Mouse (Mus musculus): ENCODE results near the gene Mdc1. TPM values are rescaled to one million over a fixed set of nuclear protein-coding genes. Genes with fewer than 3 reads are reported as not detected.
"Not testable (repeated sequence)": the region's sequence is repeated elsewhere in the genome, so short reads cannot be mapped to it uniquely, and the experiment has no call there.

Mdc1 gene
- total RNA-seq, 2 experiments from 2014 or later: 12.5 to 19.1 TPM

DNA sequence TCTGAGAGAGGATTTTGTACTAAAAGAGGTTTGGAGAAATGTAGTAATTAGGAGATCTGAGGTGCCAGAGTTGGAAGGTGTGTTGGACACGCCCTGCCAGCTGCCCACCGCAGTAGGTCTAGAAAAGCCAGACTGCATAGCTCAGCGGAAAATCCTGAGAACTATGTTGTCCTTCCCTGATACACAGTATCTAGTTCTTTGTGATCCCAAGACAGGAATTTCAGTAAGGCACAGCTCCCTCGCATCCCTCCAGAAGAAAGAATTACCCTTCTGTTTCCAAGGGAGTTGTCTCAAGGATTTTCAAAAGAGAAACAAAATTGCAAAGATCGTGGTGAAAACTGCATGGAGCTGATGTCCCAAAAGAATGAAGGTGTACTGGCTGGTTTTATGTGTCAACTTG is 2.7 kb upstream of the Mdc1 start:
- intact Hi-C loops (cut with DNase I): no loop called here
- DNase-seq (ENCODE audit: extremely low spot score in 1 of 2, low spot score in 2 of 2): no peak

DNA sequence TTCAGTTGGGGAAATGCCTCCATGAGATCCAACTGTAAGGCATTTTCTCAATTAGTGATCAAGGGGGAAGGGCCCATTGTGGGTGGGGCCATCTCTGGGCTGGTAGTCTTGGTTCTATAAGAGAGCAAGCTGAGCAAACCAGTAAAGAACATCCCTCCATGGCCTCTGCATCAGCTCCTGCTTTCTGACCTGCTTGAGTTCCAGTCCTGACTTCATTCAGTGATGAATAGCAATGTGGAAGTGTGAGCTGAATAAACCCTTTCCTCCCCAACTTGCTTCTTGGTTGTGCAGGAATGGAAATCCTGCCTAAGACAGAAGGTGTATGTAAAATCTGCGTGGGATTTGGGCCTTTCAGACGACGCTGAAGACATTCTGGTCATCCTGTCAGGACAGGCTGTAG is 2.3 kb upstream of the Mdc1 start:
- DNase-seq (ENCODE audit: extremely low spot score in 1 of 2, low spot score in 2 of 2); intact Hi-C loops (cut with DNase I): not testable (repeated sequence)

DNA sequence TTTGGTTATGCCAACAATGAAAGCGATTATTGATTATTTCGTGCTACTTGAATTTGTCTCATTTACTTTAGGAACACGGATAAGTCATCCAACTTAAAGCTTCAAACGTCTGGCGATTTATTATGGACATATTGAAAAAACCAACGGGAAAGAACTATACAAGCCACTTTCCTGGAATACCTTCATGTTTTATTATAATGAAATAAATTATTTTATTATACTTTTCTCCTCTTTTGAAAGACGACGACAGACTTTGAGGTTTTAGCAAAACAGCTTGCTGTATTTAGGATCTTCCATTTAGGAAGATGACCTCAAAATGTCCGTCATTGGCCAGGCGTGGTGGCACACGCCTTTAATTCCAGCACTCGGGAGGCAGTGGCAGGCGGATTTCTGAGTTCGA is 754 bp upstream of the Mdc1 start:
- DNase-seq (ENCODE audit: extremely low spot score in 1 of 2, low spot score in 2 of 2): no peak
- intact Hi-C loops (cut with DNase I): no loop called here

DNA sequence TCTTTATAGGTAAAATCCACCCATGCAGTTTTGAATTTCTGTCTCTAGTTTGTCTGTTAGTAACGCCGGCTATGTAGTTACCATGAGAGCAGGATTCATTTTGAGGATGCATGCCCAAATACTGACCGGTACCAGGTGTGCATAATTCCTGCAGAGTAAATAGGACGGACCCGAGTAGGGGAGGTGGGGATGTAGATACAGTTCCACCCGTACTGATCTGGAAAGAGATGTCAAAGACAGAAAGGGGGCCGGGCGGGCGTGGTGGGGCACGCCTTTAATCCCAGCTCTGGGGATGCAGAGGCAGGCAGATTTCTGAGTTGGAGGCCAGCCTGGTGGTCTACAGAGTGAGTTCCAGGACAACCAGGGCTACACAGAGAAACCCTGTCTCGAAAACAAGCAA is 691 bp downstream of the Mdc1 start:
- DNase-seq (ENCODE audit: extremely low spot score in 1 of 2, low spot score in 2 of 2): no peak
- intact Hi-C loops (cut with DNase I): no loop called here

DNA sequence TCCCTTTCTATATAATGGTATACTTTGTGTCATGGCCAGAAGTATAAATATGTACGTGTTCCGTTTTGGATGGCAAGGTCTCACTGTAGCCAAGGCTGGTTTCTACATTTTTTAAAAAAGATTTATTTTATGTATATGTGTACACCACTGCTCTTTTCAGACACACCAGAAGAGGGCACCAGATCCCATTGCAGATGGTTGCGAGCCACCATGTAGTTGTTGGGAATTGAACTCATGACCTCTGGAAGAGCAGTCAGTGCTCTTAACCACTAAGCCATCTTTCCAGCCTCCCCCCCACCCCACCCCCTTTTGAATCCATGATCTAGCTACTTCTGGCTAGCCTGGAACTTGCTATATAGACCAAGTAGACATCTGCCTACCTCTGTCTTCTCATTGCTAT is 2.2 kb downstream of the Mdc1 start:
- no peak for DNase-seq (ENCODE audit: extremely low spot score in 1 of 2, low spot score in 2 of 2)
- intact Hi-C loops (cut with DNase I): no loop called here

DNA sequence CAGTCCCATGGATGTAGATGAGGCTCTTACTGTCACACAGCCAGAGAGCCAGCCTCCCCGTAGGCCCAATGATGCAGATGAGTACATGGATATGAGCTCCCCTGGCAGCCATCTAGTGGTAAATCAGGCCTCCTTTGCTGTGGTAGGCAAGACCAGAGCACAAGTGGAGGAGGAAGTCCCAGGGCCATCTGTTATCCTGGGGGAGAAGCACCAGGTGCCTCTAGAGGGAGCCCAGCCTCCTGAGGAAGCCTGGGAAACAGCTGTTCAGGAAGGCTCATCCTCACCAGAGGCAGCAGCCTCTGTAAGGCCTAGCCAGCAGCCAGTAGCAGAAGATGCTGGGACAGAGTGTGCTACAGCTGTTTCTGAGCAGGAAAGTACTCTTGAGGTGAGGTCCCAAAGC is 6.8 kb downstream of the Mdc1 start:
- intact Hi-C loops (cut with DNase I): no loop called here

DNA sequence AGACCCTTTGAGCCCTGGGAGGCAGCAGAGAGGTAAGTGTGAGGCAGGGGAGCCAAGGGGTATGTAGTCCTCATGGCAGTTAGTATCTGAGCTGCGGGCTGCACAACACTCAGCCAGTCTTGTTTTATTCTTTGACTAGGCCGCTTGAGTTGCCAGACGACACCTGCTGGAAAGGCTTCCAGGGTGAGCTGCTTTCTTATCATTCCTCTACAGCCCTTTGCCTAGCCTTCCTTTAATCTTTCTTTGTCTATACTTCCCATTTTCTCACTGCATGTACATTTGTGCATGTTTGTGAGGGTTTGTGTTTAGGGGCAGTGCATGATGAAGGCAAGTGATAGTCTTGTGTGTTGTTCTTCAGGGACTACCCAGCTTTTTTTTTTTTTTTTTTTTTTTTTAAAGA is 9.7 kb downstream of the Mdc1 start:
- intact Hi-C loops (cut with DNase I): no loop called here
- no peak for DNase-seq (ENCODE audit: extremely low spot score in 1 of 2, low spot score in 2 of 2)

More for the DNA sequence above, 6.8 kb downstream of the Mdc1 start:
- no peak for DNase-seq (ENCODE audit: extremely low spot score in 1 of 2, low spot score in 2 of 2)

DNA sequence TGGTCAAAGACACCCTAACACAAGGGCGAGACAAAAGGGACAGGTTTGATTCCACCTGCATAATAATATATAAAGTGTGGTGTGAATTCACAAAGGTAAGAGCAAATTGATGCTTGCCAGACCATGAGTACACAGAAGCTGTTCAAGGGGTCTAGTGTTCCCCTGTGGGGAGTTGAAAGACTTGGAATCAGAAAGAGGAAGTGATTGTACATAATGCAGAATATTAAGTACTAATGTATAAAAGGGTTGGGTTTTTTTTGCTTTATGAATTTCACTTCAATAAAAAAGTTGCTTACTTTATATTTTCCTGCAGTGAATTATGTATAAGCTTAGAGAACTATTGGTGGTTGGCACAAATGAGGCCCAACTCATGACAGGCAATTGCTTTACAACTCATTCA is 18.1 kb downstream of the Mdc1 start:
- intact Hi-C loops (cut with DNase I): no loop called here

DNA sequence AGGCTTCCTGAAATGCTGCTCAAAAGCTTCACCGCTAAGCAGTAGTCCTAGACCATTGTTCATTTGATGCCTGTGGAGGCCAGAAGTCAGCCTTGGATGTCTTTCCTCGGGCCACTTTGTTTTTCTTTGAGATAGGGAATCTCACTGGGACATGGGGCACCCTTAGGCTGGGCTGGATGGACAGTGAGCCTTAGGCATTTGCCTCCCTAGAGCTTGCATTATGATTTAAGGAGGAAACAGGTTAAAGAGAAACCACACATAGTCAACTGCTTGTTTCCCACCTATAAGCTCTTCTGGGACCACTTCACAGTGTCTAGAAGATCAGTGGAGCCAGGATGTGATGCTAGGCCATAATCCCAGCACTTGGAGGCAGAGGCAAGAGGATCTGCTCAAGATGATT is 18.5 kb downstream of the Mdc1 start:
- DNase-seq (ENCODE audit: extremely low spot score in 1 of 2, low spot score in 2 of 2): no peak
- intact Hi-C loops (cut with DNase I): no loop called here

More for the DNA sequence above, 18.1 kb downstream of the Mdc1 start:
- no peak for DNase-seq (ENCODE audit: extremely low spot score in 1 of 2, low spot score in 2 of 2)

DNA sequence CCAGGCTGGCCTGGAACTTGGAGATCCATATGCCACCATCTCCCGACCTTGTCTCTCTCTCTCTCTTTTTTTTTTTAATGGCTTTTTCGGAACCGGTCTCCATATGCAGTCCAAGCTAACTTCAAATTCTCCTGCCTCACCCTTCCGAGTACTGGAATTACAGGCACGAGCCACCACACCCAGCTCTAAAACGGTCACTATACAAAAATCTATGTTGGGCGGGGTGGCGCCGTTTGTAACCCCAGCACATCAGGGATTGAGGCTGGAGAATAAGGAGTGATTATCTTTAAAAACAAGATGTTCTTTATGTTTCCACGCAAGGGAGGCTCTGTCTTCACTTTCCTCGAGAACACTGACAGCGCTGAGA is 19.5 kb downstream of the Mdc1 start:
- DNase-seq (ENCODE audit: extremely low spot score in 1 of 2, low spot score in 2 of 2): no peak
- intact Hi-C loops (cut with DNase I): no loop called here

DNA sequence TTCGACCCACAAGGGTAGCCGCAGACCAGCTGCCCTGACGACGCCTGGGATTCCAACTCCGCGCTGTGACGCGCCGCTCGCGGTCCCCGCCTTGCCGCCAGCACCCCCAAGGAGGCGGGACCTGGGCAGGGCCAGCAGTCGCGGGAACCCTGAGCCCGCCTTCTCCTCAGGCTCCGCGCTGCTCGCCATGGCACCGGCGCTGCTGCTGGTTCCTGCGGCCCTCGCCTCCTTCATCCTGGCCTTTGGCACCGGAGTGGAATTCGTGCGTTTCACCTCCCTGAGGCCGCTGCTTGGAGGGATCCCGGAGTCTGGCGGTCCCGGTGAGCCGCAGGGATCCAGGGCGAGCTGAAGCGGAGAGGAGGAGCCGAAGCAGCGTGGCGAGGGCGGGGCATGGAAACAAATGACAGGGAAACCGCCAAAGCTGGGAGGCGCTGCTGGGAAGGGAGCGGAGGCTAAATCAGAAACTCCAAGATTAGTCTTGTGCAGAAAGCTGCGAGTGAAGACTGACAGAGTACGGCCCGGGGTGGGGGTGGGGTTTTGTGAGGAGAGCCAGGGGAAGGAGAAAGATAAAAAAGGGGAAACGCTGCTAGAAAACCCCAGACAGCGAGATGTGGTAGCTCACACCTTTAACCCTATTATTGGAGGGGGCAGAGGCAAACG is 20.0 kb downstream of the Mdc1 start, which contains the start of gene Nrm:
Gene Nrm, plus strand, starts transcription at position 121 of the 660 bp plus-strand sequence.
- peak; percentile 86 to 95 for DNase-seq (ENCODE audit: extremely low spot score in 1 of 2, low spot score in 2 of 2)
- intact Hi-C loops (cut with DNase I): no loop called here

DNA sequence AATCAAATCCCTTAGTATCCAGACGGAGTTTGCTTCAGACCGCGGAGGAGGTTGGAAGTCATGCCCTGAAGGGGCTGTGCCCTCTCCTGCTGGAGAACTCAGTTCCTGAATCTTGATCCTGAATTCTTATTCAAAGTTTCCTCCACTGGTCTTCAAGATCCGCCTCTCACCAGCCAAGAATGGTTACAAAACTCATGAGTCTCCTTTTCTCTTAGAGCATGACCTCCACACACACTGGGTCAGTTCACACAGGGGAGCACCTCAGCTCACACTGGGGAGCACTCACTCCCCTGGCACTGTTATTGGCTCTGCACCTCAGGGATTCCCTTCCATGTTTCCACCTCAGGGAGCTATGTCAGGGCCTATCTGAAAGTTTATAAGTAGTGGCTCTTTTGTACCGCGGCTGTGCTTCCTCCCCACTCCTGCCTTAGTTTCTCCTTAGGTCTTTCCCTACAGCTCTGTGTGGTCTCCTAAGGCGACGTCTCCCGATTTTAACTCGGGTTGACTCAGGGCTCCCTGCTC is 23.6 kb downstream of the Mdc1 start:
- no peak for DNase-seq (ENCODE audit: extremely low spot score in 1 of 2, low spot score in 2 of 2)
- intact Hi-C loops (cut with DNase I): no loop called here

DNA sequence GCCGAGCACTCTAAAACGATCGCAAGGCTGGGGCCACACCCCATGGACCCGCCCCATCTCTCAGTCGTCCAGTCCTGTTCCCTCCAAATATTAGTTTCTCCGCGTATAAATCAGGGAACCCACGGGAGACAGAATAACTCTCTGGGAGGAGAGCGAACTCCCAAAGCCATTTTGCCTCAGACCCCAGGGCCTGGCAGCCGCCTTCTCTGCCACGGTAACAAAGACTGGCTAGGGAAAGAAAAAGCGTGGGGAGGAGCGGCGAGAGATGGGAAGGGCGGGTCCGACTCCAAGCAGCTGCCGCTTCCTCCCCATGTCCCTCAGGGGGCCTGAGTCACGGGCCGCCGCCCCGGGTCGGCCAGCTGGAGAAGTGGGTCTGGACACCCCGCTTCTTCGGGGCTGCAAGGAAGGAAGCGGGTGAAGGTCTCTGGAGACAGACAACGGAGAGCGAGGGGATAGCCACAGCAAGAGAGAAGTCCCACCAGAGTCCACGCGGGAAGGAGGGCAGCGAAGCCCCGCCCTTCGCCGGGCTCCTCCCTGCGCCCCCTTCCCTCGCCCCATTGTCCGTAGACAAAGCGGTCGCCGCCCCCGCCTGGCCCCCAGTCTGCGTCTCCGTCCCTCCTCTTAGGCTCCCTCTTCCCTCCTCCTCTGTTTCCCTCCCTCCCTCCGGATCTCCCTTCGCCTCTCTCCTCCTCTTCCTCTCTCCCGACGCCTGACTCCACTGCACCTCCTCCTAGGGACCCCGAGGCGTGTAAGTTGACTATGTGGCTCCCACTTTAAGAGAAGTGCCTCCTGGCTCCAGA is 24.4 kb downstream of the Mdc1 start, which contains the start of gene Ppp1r18:
Gene Ppp1r18, plus strand, starts transcription at position 113 of the 800 bp plus-strand sequence.
- intact Hi-C loops (cut with DNase I): no loop called here
- peak in 1 of 2 experiments; percentile 89 for DNase-seq (ENCODE audit: extremely low spot score in 1 of 2, low spot score in 2 of 2)

DNA sequence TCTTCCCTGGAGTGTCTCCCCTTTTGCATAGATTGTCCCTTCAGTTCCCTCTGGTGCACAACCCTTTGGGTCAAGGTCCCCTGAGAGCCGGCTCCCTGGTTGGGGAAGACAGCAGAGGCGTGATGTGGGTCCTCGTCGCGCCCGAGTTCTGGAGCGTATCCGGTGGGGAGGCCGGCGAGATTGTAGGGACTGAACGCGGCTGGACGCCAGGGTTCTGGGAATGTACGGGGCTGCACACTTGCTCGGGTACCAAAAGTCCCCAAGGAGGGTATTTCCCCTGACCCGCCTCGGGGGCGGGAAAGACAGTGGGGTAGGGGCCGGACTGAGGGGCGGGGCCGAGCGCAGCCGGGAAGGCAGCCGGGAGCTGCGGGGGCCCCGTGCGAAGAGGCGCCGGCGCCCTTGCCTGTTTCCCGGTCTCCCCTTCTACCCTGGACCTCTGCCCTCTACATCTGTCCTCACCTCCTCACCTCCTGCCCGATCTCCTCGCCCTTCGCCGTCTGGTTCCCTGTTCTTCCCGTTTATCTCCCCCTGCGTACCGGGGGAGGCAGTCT is 25.0 kb downstream of the Mdc1 start:
- DNase-seq (ENCODE audit: extremely low spot score in 1 of 2, low spot score in 2 of 2): peak in 1 of 2 experiments; percentile 87
- intact Hi-C loops (cut with DNase I): no loop called here

DNA sequence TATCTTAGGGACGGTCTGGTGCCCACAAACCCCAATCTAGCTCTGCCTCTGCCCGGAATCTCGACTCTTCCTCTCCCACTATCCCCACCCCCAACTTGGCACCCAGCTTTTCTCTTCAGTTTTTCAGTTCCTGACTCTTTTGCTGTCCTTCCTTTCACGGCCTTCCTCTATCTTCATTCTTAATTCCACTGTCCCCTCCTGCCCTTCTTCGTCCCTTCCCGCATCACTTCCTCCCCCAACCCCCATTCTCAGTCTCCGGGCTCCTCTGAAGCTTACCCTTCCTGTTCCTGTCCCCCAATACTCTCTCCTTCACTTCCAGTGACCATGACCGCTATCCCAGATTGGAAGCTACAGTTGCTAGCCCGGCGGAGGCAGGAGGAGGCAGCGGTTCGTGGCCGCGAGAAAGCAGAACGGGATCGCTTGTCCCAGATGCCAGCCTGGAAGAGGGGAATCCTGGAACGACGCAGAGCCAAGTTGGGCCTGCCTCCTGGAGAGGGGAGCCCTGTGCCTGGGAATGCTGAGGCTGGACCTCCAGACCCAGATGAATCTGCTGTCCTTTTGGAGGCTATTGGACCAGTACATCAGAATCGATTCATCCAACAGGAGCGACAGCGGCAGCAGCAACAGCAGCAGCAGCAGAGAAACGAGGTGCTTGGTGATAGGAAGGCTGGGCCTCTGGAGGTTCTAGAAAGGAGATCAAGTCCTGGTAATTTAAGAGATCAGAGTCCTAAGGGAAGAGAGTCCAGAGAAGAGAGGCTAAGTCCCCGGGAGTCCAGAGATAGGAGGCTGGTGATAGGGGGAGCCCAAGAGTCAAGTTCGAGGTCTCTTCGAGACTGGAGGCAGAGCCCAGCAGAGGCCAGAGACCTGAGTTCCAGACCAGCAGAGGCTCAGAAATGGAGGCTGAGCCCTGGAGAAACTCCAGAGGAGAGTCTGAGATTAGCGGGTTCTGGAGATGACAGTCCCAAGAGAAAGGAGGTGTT is 25.9 kb downstream of the Mdc1 start:
- no peak for DNase-seq (ENCODE audit: extremely low spot score in 1 of 2, low spot score in 2 of 2)
- intact Hi-C loops (cut with DNase I): no loop called here

DNA sequence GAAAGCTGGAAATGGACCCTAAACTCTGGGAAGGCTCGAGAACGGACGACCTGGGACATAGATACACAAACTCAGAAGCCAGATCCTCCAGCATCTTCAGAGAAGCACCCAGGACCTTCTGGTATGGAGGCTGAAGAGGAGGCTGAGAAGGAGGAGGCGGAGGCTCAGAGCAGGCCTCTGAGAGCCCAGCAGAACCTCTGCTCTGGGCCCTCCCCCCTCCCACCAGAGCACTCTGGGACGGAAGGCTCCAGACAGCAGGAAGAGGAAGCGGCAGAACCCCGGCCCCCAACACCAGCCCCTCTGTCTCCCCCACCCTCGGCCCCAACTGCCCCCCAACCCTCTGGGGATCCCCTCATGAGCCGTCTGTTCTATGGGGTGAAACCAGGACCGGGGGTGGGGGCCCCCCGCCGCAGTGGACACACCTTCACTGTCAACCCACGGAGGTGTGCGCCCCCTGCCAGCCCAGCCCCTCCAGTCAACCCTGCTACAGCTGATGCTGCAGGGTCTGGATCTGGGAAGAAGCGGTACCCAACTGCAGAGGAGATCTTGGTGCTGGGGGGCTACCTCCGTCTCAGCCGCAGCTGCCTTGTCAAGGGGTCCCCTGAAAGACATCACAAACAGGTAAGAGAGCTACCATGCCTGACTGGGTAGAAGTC is 27.0 kb downstream of the Mdc1 start:
- intact Hi-C loops (cut with DNase I): no loop called here
- peak in 1 of 2 experiments; percentile 68 for DNase-seq (ENCODE audit: extremely low spot score in 1 of 2, low spot score in 2 of 2)

DNA sequence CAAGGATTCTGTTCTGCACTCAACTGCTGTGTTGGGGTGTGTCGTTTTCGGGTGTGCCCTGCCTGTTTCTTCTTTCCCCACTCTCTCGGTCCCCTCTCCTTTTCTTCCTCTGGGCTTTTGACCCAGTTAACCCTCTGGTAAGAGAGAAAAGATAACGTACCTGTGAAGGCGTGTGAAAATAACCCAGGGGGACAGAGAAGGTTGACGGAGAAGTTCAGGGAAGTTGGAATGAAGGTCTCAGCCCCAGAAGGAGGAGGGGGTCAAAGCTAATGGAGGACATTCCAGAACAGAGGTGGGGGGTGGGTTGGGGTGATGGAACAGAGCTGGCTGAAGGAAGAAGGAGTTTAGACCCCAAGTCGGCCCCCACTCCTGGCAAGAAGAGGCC is 27.6 kb downstream of the Mdc1 start:
- no peak for DNase-seq (ENCODE audit: extremely low spot score in 1 of 2, low spot score in 2 of 2)
- intact Hi-C loops (cut with DNase I): no loop called here
